Mouse (Mus musculus) hindbrain, embryonic 13.5 days (tissue): ENCODE data around the gene Bco1. TPM values are rescaled to one million over a fixed set of nuclear protein-coding genes. Genes with fewer than 3 reads are reported as not detected.

Experiments
- ATAC-seq: fragments of 200-750 bp; cut with Nextera tagmentation; 2 replicates; pipeline ENCODE4 v1.8.0; 2017; ENCODE audit warnings: moderate TSS enrichment; ENCODE audit not compliant: low FRiP score
- H3K27ac ChIP-seq: fragments of 300-500 bp; sonication (generic); 2 replicates; pipeline ENCODE4 v1.5.1; 2015; ENCODE audit warnings: inconsistent platforms, mild to moderate bottlenecking, moderate library complexity
- H3K27me3 ChIP-seq: fragments of 300-500 bp; sonication (generic); 2 replicates; pipeline ENCODE4 v1.6.1; 2015; ENCODE audit warnings: mild to moderate bottlenecking, inconsistent platforms
- H3K36me3 ChIP-seq: fragments of 300-500 bp; sonication (generic); 2 replicates; pipeline ENCODE4 v1.6.1; 2015; ENCODE audit warnings: mild to moderate bottlenecking, inconsistent platforms
- H3K4me1 ChIP-seq: fragments of 300-500 bp; sonication (generic); replicated peaks from 2 replicates; pipeline ENCODE4 v1.6.1; 2015; ENCODE audit warnings: inconsistent platforms
- H3K4me2 ChIP-seq: fragments of 300-500 bp; sonication (generic); 2 replicates; pipeline ENCODE4 v1.6.1; 2015; ENCODE audit warnings: inconsistent platforms, mild to moderate bottlenecking, moderate library complexity
- H3K4me3 ChIP-seq: fragments of 300-500 bp; sonication (generic); 2 replicates; pipeline ENCODE4 v1.5.1; 2015; ENCODE audit warnings: mild to moderate bottlenecking, inconsistent platforms
- H3K9ac ChIP-seq: fragments of 300-500 bp; sonication (generic); 2 replicates; pipeline ENCODE4 v1.6.1; 2015; ENCODE audit warnings: mild to moderate bottlenecking, inconsistent platforms
- H3K9me3 ChIP-seq: fragments of 300-500 bp; sonication (generic); 2 replicates; pipeline ENCODE4 v1.6.1; 2016; ENCODE audit warnings: inconsistent platforms
- WGBS: fragments of 180-500 bp; shearing (Covaris S2); methylation state at CpG from one replicate; pipeline ENCODE4 v1.1.7; 2015; 5-methylcytosine and 5-hydroxymethylcytosine counted together
- polyA plus RNA-seq: library from polyadenylated mRNA; unstranded; fragments of >200 nt; fragmentation: Nextera tagmentation; extraction: Ambion mirVana; gene quantifications from 2 replicates; pipeline ENCODE4 v1.2.1, GENCODE M21; 2015

The Bco1 gene
- polyA plus RNA-seq, 1 experiment from 2014 or later, result 0.21 TPM

DNA sequence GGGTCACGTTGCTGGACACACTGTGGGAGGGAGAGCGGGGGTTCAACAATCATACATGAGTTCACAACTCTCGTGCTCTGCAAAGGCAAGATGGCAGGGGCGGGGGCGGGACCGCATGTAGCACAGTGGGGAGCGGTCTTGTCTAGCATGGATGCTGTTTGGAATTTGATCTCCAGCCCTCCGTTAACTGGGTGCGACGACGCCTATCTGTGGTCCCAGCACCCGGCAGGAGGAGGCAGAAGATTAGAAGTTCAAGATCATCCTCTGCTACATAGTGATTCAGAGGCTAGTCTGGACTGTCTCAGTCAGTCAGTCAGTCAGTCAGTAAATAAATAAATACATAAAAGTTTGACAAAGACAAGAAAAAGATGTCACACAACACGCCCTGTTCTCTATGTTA lies 27.4 kb upstream of the Bco1 start:
- WGBS, result 79% methylated on average over 13 of the region's 13 CpGs
- Histone ChIP-seq H3K4me2 (no peak overlapping the region), H3K9me3 (no peaks in the 10 kb centered on the region), H3K27me3 (no peaks in the 10 kb centered on the region), H3K36me3 (no peaks in the 10 kb centered on the region), H3K4me3 (no peak overlapping the region), H3K4me1 (no peaks in the 10 kb centered on the region), H3K9ac (no peak overlapping the region), H3K27ac (no peak overlapping the region)
- no peak for ATAC-seq

GRCm38 (mm10) chr8:117069708-117070107 lies 25.9 kb upstream of the Bco1 start:
- Histone ChIP-seq H3K36me3 (no peaks in the 10 kb centered on the region), H3K27ac (no peak overlapping the region), H3K4me2 (no peak overlapping the region), H3K9ac (no peak overlapping the region), H3K4me3 (no peak overlapping the region), H3K9me3 (no peaks in the 10 kb centered on the region), H3K27me3 (no peaks in the 10 kb centered on the region), H3K4me1 (no peaks in the 10 kb centered on the region)
- ATAC-seq, result no peak
- WGBS, result 80% methylated on average over 1 of the region's 1 CpGs

GRCm38 (mm10) chr8:117074350-117075182 lies 21.1 kb upstream of the Bco1 start:
- 77% methylated on average over 10 of the region's 10 CpGs for WGBS
- no peak overlapping the region for H3K4me2 ChIP-seq
- H3K36me3 ChIP-seq, result no peaks in the 10 kb centered on the region
- H3K27me3 ChIP-seq, result no peaks in the 10 kb centered on the region
- H3K27ac ChIP-seq, result no peak overlapping the region
- H3K9ac ChIP-seq, result no peak overlapping the region
- ATAC-seq, result no peak
- no peak overlapping the region for H3K4me3 ChIP-seq
- H3K4me1 ChIP-seq, result no peaks in the 10 kb centered on the region
- H3K9me3 ChIP-seq, result no peaks in the 10 kb centered on the region

- no peak overlapping the region for H3K9ac ChIP-seq
- 79% methylated on average over 7 of the region's 7 CpGs for WGBS
- no peak for ATAC-seq
These were observed 17.2 kb upstream of the Bco1 start for GRCm38 (mm10) chr8:117078367-117078926.

GRCm38 (mm10) chr8:117079652-117080051 lies 16.0 kb upstream of the Bco1 start:
- no peak for ATAC-seq
- no peak overlapping the region for H3K4me2 ChIP-seq
- no peak overlapping the region for H3K27ac ChIP-seq
- WGBS, result 92% methylated on average over 14 of the region's 14 CpGs
- H3K9ac ChIP-seq, result no peak overlapping the region
- no peaks in the 10 kb centered on the region for H3K4me1 ChIP-seq
- H3K27me3 ChIP-seq, result no peaks in the 10 kb centered on the region
- H3K36me3 ChIP-seq, result no peaks in the 10 kb centered on the region
- H3K4me3 ChIP-seq, result no peak overlapping the region
- no peaks in the 10 kb centered on the region for H3K9me3 ChIP-seq

More at GRCm38 (mm10) chr8:117078367-117078926, 17.2 kb upstream of the Bco1 start:
- Histone ChIP-seq H3K36me3 (no peaks in the 10 kb centered on the region), H3K4me3 (no peak overlapping the region), H3K4me2 (no peak overlapping the region), H3K27ac (no peak overlapping the region), H3K27me3 (no peaks in the 10 kb centered on the region), H3K9me3 (no peaks in the 10 kb centered on the region), H3K4me1 (no peaks in the 10 kb centered on the region)

DNA sequence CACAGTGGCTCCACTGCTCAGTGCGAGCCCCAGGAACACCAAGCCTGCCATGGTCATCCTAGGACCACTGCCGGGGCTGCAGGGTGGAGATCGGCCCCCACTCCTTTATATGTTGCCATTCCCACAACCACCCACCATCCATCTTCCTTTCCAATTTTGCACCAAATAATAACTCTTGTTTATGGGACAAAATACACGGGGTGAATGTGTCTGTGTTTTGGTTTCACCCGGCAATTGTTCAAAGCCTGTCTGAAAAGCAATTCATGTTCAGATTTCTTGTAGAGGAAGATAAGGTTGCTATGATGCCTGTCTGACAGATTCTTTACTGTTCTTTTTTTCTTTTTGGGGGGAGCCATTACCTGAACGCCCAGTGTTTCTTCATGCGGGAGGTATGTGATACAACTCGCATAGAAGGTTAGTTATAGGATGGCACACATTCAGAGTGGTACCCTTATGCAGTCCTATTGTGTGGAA lies 13.2 kb upstream of the Bco1 start, which contains the start of gene Pkd1l2:
TSS of gene Pkd1l2 (minus strand) at position 51 of the 474 bp plus-strand sequence.
- no peak within 1 kb of the TSS for H3K9ac ChIP-seq
- H3K27me3 ChIP-seq, result no peaks in the 10 kb centered on the region
- H3K4me2 ChIP-seq, result no peak within 1 kb of the TSS
- no peaks in the 10 kb centered on the region for H3K9me3 ChIP-seq
- H3K4me3 ChIP-seq, result no peak within 1 kb of the TSS
- 87% methylated on average over 8 of the region's 8 CpGs for WGBS
- H3K27ac ChIP-seq, result no peak within 1 kb of the TSS
- no peak for ATAC-seq
- H3K36me3 ChIP-seq, result no peaks in the 10 kb centered on the region
- H3K4me1 ChIP-seq, result no peaks in the 10 kb centered on the region

DNA sequence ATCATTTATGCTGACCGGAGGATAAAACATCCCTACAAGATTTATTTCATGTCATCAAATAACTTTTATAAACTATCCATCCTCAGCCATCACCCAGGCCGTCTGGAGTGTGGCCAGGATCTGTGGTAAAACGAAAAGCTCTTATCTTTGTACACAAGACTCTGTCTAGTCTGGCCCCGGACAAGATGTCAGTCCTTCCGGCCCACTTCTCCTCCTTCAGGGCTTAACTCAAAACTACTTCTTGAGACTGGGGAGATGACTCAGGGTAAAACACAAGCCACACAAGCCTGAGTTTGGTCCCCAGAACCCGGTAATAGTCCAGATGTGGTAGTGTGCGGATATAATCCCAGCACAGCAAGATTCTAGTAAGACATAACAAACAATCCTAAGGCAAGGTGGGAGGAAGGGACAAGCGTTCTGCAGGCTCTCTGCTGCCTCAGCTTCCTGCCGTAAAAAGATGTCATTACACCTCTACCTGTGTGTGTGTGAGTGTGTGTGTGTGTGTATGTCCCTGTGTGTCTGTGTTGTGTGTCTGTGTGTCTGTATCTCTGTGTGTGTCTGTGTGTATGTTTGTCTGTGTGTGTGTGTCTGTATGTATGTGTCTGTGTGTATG lies 12.6 kb upstream of the Bco1 start:
- WGBS, result 82% methylated on average over 9 of the region's 9 CpGs
- Histone ChIP-seq H3K36me3 (no peaks in the 10 kb centered on the region), H3K4me3 (no peak overlapping the region), H3K9me3 (no peaks in the 10 kb centered on the region), H3K9ac (no peak overlapping the region), H3K4me1 (no peaks in the 10 kb centered on the region), H3K27ac (no peak overlapping the region), H3K4me2 (no peak overlapping the region), H3K27me3 (no peaks in the 10 kb centered on the region)
- ATAC-seq, result no peak

DNA sequence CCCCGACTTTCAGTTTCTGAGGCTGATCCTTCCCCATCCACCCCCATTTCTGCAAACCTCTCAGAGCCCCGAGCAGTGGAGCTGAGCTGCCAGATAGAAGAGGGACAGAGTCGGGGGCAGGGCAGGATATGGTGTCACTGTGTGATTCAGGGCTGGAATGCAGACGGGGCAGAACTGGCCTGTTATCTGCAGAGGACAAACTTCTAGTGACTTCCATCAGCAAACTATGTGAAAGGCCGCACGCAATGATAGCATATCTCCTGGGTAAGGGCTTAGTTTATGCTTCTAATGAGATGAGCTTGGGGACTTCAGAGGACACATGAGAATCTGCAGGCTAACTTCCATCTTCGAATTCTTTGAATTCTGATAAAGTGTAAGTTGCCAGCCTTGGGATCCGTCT lies 10.1 kb upstream of the Bco1 start:
- H3K27me3 ChIP-seq, result no peaks in the 10 kb centered on the region
- WGBS, result 73% methylated on average over 8 of the region's 8 CpGs

GRCm38 (mm10) chr8:117087036-117087435 lies 8.6 kb upstream of the Bco1 start:
- Histone ChIP-seq H3K36me3 (no peaks in the 10 kb centered on the region), H3K27ac (no peak overlapping the region), H3K9ac (no peak overlapping the region), H3K4me3 (no peak overlapping the region), H3K4me2 (no peak overlapping the region), H3K4me1 (no peaks in the 10 kb centered on the region), H3K9me3 (no peaks in the 10 kb centered on the region), H3K27me3 (no peaks in the 10 kb centered on the region)
- ATAC-seq, result no peak

More for the DNA sequence above, 10.1 kb upstream of the Bco1 start:
- no peak overlapping the region for H3K27ac ChIP-seq
- no peaks in the 10 kb centered on the region for H3K36me3 ChIP-seq
- H3K4me2 ChIP-seq, result no peak overlapping the region
- H3K4me1 ChIP-seq, result no peaks in the 10 kb centered on the region
- no peaks in the 10 kb centered on the region for H3K9me3 ChIP-seq
- ATAC-seq, result no peak
- H3K4me3 ChIP-seq, result no peak overlapping the region
- H3K9ac ChIP-seq, result no peak overlapping the region

DNA sequence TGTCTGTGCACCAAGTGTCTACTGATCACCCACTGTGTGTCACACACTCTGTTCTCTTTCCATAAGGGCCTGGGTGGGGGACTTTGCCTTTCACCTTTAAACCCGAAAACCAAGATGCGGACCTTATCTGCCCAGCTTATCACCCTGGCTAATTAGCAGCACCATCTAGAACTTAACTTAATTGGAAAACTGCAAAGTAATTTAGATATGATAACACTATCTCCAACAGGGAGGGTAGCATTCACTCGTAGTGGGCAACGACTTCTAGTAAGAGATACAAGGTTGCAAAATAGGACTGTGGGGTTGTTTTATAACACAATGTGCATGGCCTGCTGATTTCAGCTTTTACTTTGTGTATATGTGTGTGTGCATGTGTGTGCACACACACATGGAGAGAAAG lies 5.9 kb upstream of the Bco1 start:
- 98% methylated on average over 4 of the region's 4 CpGs for WGBS
- no peak overlapping the region for H3K4me2 ChIP-seq
- H3K4me3 ChIP-seq, result no peak overlapping the region
- H3K9me3 ChIP-seq, result no peaks in the 10 kb centered on the region
- H3K27me3 ChIP-seq, result no peaks in the 10 kb centered on the region
- no peaks in the 10 kb centered on the region for H3K36me3 ChIP-seq
- H3K9ac ChIP-seq, result no peak overlapping the region
- H3K4me1 ChIP-seq, result no peaks in the 10 kb centered on the region
- no peak overlapping the region for H3K27ac ChIP-seq
- no peak for ATAC-seq

DNA sequence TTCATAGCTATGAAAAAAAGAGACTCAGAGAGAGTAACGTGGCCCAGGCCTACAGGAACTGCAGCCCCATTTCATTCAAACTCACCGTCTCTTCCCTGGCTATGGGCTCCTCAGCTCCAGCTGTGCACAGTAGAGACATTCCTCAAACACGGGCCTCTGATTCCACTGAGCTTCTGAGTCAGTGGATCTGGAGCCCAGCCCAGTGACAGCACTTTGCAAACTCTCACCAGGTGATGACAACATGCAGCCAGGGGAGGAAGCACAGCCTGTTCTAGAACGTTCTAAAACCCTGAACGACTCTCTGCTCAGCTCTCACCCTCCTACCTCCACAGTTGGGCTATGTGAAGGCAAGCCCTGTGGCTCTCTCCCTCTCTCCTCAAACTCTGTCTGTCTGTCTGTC lies 1.6 kb upstream of the Bco1 start:
- no peak overlapping the region for H3K4me3 ChIP-seq
- H3K27ac ChIP-seq, result no peak overlapping the region
- no peaks in the 10 kb centered on the region for H3K27me3 ChIP-seq
- H3K9me3 ChIP-seq, result no peaks in the 10 kb centered on the region
- H3K36me3 ChIP-seq, result no peaks in the 10 kb centered on the region
- WGBS, result 65% methylated on average over 5 of the region's 5 CpGs
- no peak overlapping the region for H3K9ac ChIP-seq
- no peak for ATAC-seq
- H3K4me1 ChIP-seq, result peaks cover 15% of the 10 kb centered on the region
- no peak overlapping the region for H3K4me2 ChIP-seq

DNA sequence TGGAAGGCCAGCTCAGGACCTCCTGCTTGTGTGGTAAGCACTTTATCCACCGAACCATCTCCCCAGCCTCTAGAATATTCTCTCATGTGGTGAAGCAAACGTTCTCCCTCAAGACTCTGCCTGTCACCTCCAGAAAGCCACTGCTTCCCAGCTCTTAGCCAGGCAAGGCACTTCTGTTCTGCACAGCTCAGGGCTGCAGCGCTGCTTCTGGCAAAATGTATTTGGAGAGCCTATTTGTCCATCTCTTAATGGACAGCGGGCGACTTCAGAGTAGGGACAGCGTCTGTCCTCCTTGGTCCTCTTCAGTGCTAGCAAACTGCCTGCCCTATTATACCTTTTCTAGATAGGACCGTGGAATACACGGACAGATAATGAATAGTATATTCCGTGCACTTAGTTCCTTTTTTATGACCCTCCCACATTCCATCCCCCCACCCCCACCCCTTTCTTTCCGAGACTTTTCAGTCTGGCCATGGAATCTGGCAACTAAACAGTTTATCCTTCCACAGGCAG lies 1.5 kb downstream of the Bco1 start:
- Histone ChIP-seq H3K9me3 (0 out of 2 replicates have a peak, but pooled peaks cover 9% of the 10 kb centered on the region), H3K27ac (peak overlapping the region; percentile 67), H3K9ac (no peak overlapping the region; the same call in 1 of the 2 replicates), H3K27me3 (no peaks in the 10 kb centered on the region), H3K4me3 (no peak overlapping the region), H3K4me1 (peaks cover 15% of the 10 kb centered on the region), H3K36me3 (no peaks in the 10 kb centered on the region), H3K4me2 (0 out of 2 replicates have a peak overlapping the region, but pooled peaks have one; percentile 8)
- peak; percentile 55; the same call in 1 of the 2 replicates for ATAC-seq
- 70% methylated on average over 10 of the region's 10 CpGs for WGBS
